Mouse (Mus musculus) embryonic facial prominence, embryonic 15.5 days (tissue): ENCODE measurements around the gene Mgea5. TPM values are rescaled to one million over a fixed set of nuclear protein-coding genes. Genes with fewer than 3 reads are reported as not detected.

ENCODE experiments used
- ATAC-seq: fragments of 200-750 bp; cut with Nextera tagmentation; 2 replicates; pipeline ENCODE4 v1.8.0; 2017; ENCODE audit warnings: low read depth, moderate TSS enrichment; ENCODE audit not compliant: insufficient number of reproducible peaks, low FRiP score, low TSS enrichment
- H3K27ac ChIP-seq: fragments of 300-500 bp; sonication (generic); replicated peaks from 2 replicates; pipeline ENCODE4 v1.5.1; 2015; ENCODE audit warnings: mild to moderate bottlenecking, inconsistent platforms
- H3K27me3 ChIP-seq: fragments of 300-500 bp; sonication (generic); 2 replicates; pipeline ENCODE4 v1.6.1; 2015; ENCODE audit warnings: inconsistent platforms
- H3K36me3 ChIP-seq: fragments of 300-500 bp; sonication (generic); 2 replicates; pipeline ENCODE4 v1.6.1; 2015; ENCODE audit warnings: mild to moderate bottlenecking, inconsistent platforms
- H3K4me1 ChIP-seq: fragments of 300-500 bp; sonication (generic); 2 replicates; pipeline ENCODE4 v1.6.1; 2015; ENCODE audit warnings: inconsistent platforms
- H3K4me2 ChIP-seq: fragments of 300-500 bp; sonication (generic); replicated peaks from 2 replicates; pipeline ENCODE4 v1.6.1; 2015; ENCODE audit warnings: mild to moderate bottlenecking, inconsistent platforms
- H3K4me3 ChIP-seq: fragments of 300-500 bp; sonication (generic); replicated peaks from 2 replicates; pipeline ENCODE4 v1.5.1; 2015; ENCODE audit warnings: mild to moderate bottlenecking, inconsistent platforms
- H3K9ac ChIP-seq: fragments of 300-500 bp; sonication (generic); 2 replicates; pipeline ENCODE4 v1.6.1; 2015; ENCODE audit warnings: inconsistent platforms
- H3K9me3 ChIP-seq: fragments of 300-500 bp; sonication (generic); replicated peaks from 2 replicates; pipeline ENCODE4 v1.6.1; 2016; ENCODE audit warnings: inconsistent platforms
- WGBS: fragments of 180-500 bp; shearing (Covaris S2); methylation state at CpG from one replicate; pipeline ENCODE4 v1.1.7; 2015; 5-methylcytosine and 5-hydroxymethylcytosine counted together
- polyA plus RNA-seq: library from polyadenylated mRNA; unstranded; fragments of >200 nt; fragmentation: Nextera tagmentation; extraction: Ambion mirVana; gene quantifications from 2 replicates; pipeline ENCODE4 v1.2.1, GENCODE M21; 2015

Mgea5 gene
- polyA plus RNA-seq: 53.0 and 55.9 TPM in 2 replicates

DNA sequence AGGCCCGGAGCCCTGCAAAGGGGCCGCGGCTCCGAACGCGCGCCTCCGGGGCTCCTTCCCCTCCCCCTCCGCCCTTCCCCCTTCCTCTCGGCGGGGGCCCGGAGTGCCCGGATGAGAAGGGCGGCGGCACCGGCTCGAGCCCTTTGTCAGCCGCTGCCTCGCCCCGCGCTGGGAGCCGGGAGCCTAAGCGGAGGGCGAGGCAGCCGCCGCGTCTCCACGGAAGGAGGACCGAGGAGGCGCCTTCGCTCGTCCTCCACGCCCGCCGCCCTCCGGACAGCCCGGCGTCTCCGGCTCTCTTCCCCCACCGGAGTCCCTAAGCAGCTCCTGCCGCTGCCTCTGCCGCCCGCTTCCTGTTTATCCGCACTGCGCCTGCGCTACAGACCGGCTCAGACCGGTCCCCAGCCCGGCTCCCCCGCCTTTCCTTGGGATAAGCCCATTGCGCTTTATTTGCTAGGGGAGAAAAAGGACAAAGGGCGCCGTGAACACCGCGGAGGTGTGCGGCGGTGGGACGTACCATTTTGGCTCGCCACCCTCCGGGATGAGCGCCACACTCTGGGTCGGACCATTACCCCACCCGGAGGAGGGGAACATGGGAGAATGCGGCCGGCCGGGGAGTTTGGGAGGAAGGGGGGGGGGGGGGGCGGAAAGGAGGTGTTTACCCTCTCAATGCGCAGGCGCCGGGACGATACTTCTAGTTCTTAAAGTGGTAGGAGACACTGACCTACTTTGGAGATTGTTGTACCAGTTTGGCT, at the start of gene Mgea5:
TSS of gene Mgea5 (minus strand) at position 657 of the 752 bp plus-strand sequence.
- WGBS: under 1% methylated on average over 52 of the region's 71 CpGs
- H3K4me3 ChIP-seq: peak within 1 kb of the TSS; percentile 93
- H3K4me2 ChIP-seq: peak within 1 kb of the TSS; percentile 60
- no peaks in the 10 kb centered on the region for H3K27me3 ChIP-seq
- H3K27ac ChIP-seq: peak within 1 kb of the TSS; percentile 98
- ATAC-seq: peak; percentile 98
- H3K9ac ChIP-seq: peak within 1 kb of the TSS; percentile 100
- H3K4me1 ChIP-seq: peaks cover 24% of the 10 kb centered on the region
- H3K36me3 ChIP-seq: peaks cover 13% of the 10 kb centered on the region; the same call in 1 of the 2 replicates
- no peaks in the 10 kb centered on the region for H3K9me3 ChIP-seq

DNA sequence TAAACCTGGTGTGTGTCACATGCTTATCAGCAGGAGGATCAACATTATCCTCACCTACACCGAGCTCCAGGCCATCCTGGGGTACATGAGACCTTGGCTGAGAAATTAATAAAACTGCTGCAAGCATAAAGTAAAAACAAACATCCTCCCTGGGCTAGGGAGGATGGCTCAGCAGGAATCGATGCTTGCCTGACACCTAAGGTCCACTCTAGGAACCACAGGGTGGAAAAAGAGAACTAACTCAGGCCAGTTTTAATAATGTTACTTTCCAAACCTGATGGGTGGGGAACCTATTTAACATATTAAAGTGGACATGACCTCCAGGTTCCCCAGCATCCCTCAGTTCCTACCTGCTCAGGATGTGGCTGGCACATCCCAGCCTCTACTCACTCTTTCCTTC, 47.0 kb upstream of the Mgea5 start:
- WGBS: 55% methylated on average over 2 of the region's 2 CpGs
- Histone ChIP-seq H3K36me3 (no peaks in the 10 kb centered on the region; the same call in 1 of the 2 replicates), H3K9ac (no peak overlapping the region), H3K4me2 (no peak overlapping the region), H3K9me3 (0 out of 2 replicates have a peak, but pooled peaks cover 4% of the 10 kb centered on the region), H3K4me1 (no peaks in the 10 kb centered on the region), H3K27ac (no peak overlapping the region), H3K4me3 (no peak overlapping the region), H3K27me3 (no peaks in the 10 kb centered on the region)
- no peak for ATAC-seq

DNA sequence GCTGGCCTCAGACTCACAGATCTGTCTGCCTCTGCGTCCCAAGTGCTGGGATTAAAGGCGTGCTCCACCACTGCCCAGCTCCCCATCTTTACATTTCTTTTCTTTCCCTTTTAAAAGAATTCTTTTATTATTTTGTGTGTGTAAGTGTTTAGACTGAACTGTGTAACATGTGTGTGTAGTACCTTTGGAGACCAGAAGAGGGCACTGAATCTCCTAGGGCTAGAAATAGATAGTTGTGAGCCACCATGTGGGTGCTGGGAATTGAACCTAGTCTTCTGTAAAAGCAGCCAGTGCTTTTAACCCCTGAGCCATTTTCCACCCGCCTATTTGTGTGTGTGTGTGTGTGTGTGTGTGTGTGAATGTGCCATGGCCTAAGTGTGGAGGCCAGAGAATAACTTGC, 44.1 kb upstream of the Mgea5 start:
- Histone ChIP-seq H3K27ac (no peak overlapping the region), H3K9me3 (0 out of 2 replicates have a peak, but pooled peaks cover 4% of the 10 kb centered on the region), H3K4me3 (no peak overlapping the region), H3K27me3 (no peaks in the 10 kb centered on the region), H3K4me2 (no peak overlapping the region), H3K36me3 (no peaks in the 10 kb centered on the region; the same call in 1 of the 2 replicates), H3K9ac (no peak overlapping the region), H3K4me1 (no peaks in the 10 kb centered on the region)
- no peak for ATAC-seq
- 92% methylated on average over 3 of the region's 3 CpGs for WGBS

DNA sequence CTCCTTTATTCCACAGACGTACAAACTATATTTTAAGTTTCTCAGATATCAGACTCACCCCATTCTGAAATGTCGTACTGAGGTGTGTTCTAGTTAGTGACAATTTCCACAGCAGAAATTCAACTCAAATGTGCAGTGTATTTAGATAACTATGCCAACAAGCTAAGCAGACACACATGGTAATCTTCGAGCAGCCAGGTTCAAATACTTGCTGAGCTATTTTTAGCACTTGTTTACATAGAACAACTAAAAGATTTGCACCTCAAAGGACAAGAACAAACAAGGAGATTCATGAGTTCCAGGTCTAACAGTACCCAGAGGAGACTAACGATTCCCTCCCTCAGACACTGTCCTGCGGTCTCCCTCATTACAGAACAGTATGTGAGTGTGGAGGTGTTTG, 43.5 kb upstream of the Mgea5 start:
- Histone ChIP-seq H3K9ac (no peak overlapping the region), H3K27me3 (no peaks in the 10 kb centered on the region), H3K4me2 (no peak overlapping the region), H3K4me3 (no peak overlapping the region), H3K36me3 (no peaks in the 10 kb centered on the region; the same call in 1 of the 2 replicates), H3K27ac (no peak overlapping the region), H3K9me3 (0 out of 2 replicates have a peak, but pooled peaks cover 4% of the 10 kb centered on the region), H3K4me1 (0 out of 2 replicates have a peak, but pooled peaks cover under 1% of the 10 kb centered on the region)
- no peak for ATAC-seq
- WGBS: 64% methylated on average over 5 of the region's 5 CpGs

DNA sequence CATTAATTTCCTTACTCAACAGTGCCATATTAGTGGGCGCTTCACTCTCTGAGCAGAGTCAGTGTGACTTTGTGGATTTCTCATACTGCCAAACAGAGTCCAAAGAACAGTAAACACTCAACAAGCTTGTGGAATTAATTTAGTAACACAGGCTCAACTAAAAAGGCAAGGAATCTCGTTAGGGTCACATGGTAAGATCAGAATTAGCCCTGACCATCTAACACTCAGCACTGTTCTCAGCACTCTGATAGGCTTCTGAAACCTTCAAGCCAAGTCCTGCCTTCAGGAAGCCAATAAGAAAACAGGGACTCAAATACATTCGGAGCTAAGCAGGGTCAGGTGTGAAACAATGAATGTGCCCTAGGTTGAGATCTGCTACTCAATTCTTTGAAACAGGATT, 42.5 kb upstream of the Mgea5 start:
- Histone ChIP-seq H3K36me3 (no peaks in the 10 kb centered on the region; the same call in 1 of the 2 replicates), H3K27ac (no peak overlapping the region), H3K9me3 (0 out of 2 replicates have a peak, but pooled peaks cover 4% of the 10 kb centered on the region), H3K4me2 (no peak overlapping the region), H3K27me3 (no peaks in the 10 kb centered on the region), H3K9ac (no peak overlapping the region), H3K4me1 (peaks cover 5% of the 10 kb centered on the region; the same call in 1 of the 2 replicates), H3K4me3 (no peak overlapping the region)
- 75% methylated on average over 3 of the region's 3 CpGs for WGBS
- ATAC-seq: no peak

DNA sequence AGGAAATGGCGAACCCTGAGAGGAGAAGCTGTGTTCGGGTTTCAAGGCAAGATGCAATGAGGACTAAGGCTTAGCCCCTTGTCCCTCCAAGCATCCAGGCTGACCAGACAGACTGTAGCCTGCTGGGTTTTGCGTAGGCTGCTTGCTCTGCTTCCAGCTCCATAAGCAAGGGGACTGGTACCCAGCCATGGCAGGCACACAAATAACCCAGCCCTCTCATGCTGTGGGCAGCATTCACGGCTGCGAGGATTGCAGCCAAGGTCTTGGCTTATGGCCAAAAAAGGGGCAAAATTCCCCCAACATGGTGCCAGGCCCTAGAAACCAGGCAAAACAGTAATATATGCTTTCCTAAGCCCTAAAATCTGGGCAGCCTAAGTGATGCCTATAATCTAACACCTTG, 38.2 kb upstream of the Mgea5 start:
- H3K4me2 ChIP-seq: no peak overlapping the region
- H3K9ac ChIP-seq: no peak overlapping the region
- H3K27me3 ChIP-seq: no peaks in the 10 kb centered on the region
- 60% methylated on average over 5 of the region's 5 CpGs for WGBS
- 0 out of 2 replicates have a peak, but pooled peaks cover 9% of the 10 kb centered on the region for H3K36me3 ChIP-seq
- H3K4me3 ChIP-seq: no peak overlapping the region
- peaks cover 27% of the 10 kb centered on the region for H3K4me1 ChIP-seq
- H3K27ac ChIP-seq: no peak overlapping the region
- ATAC-seq: no peak
- H3K9me3 ChIP-seq: no peaks in the 10 kb centered on the region

DNA sequence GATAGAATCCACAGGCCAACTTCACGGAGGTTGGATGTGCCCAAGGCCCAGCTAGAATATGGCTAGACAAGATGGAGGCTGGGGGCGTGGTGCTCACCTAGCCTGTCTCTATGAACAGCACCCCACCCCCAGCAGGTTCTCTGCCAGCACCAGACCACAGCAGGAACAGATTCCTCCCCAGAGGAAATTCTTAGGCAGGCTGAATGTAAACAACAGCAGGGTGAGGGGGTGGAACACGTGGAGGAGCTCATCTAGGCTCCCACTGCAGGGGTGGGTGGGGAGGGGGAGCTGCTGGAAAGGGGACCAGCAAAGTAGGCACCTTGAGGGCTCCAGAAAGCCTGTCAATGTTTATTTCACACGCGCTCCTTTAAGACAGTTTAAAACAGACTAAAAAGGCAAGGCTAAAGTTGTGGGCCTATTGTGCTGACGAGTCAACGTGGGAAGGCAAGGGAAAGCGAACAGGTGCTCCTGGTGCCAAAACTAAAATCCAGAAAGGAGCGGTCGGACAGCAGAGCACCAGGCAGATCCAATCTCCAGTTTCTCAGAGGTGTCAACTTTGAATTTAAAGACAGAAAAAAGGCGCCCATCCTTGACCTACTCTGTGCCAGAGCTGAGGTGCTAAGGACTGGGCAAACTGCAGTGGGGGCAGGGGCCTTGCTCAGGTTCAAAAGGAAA, 34.3 kb upstream of the Mgea5 start:
- Histone ChIP-seq H3K27ac (no peak overlapping the region), H3K4me3 (no peak overlapping the region), H3K36me3 (0 out of 2 replicates have a peak, but pooled peaks cover 9% of the 10 kb centered on the region), H3K27me3 (no peaks in the 10 kb centered on the region), H3K4me2 (no peak overlapping the region), H3K9me3 (no peaks in the 10 kb centered on the region), H3K9ac (no peak overlapping the region), H3K4me1 (peaks cover 50% of the 10 kb centered on the region)
- WGBS: 50% methylated on average over 11 of the region's 11 CpGs
- ATAC-seq: no peak

DNA sequence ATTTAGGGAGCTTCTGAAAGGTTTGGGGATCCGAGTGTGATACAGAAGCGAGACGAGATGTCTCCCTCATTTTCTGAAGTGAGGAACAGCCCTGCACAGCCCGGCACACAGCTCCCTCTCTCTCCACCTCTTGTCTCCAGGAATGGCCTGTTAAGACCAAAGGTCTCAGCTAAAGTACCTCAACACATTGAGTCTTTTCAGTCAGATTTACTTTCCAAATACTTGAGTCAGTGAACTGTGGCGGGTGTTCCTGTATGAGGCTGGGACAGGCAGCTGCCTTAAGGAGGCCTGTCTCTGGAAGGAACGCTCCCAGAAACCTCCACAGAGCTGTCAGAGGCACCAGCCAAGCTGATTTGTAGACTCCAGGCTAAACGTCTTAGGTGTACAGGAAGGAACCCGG, 33.1 kb upstream of the Mgea5 start:
- H3K9me3 ChIP-seq: no peaks in the 10 kb centered on the region
- ATAC-seq: no peak
- H3K36me3 ChIP-seq: 0 out of 2 replicates have a peak, but pooled peaks cover 9% of the 10 kb centered on the region
- WGBS: 34% methylated on average over 8 of the region's 8 CpGs
- no peak overlapping the region for H3K4me3 ChIP-seq
- peaks cover 6% of the 10 kb centered on the region for H3K27me3 ChIP-seq
- H3K27ac ChIP-seq: 0 out of 2 replicates have a peak overlapping the region, but pooled peaks have one; percentile 22
- H3K4me2 ChIP-seq: no peak overlapping the region
- H3K4me1 ChIP-seq: peaks cover 56% of the 10 kb centered on the region
- no peak overlapping the region for H3K9ac ChIP-seq

DNA sequence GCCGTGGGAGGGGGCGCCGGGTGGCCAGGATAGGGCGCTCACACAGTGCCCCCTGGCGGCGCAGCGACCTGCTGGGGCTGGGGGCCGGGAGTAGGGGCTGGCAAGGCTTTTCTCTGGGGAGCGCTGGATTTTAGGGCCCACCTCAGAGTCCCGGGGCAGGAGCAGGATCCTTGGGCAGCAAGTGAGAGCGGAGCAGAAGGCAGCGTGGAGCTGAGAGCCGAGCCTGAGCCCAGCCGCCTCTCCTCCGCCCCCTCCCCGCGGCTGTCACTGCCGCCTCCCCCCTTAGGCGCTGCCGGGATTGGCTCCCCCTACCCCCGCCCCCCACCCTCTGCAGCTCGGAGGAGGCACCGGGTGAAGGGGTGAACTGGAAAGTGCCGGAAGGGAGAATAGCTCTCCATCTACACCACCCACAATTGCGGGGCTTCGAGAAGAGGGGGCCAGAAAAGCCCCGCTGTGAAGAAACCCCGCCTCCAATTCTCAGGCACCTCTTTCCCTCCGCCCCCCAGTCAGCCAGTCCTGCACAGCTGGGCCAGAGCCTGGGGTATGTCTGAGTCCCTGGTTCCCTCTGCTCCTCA, 32.3 kb upstream of the Mgea5 start, which contains the start of gene Kcnip2:
TSS of gene Kcnip2 (minus strand) at position 231 of the 575 bp plus-strand sequence.
- under 1% methylated on average over 28 of the region's 29 CpGs for WGBS
- H3K4me1 ChIP-seq: peaks cover 57% of the 10 kb centered on the region
- H3K36me3 ChIP-seq: 0 out of 2 replicates have a peak, but pooled peaks cover 9% of the 10 kb centered on the region
- no peaks in the 10 kb centered on the region for H3K9me3 ChIP-seq
- H3K9ac ChIP-seq: no peak within 1 kb of the TSS
- H3K4me3 ChIP-seq: peak within 1 kb of the TSS; percentile 38
- peak within 1 kb of the TSS; percentile 88 for H3K4me2 ChIP-seq
- peaks cover 6% of the 10 kb centered on the region for H3K27me3 ChIP-seq
- peak; percentile 15; the same call in 1 of the 2 replicates for ATAC-seq
- H3K27ac ChIP-seq: 0 out of 2 replicates have a peak within 1 kb of the TSS, but pooled peaks have one; percentile 22

DNA sequence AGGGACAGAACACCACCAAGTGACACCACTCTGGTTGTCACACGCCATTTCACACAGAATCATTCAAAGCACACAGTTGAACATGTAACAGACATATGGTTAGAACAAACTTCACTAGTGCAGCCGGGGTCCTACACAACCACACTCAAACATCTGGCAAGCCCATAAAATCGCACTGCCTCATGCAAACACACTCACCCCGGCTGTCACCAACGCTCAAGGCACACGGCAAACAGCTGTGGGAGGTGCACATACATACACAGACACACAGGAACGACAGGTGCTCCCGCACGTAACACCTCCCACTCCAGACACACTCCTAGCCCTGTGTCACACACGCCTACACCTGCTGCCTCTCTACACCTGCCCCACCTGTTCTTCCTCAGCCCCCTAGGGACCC, 31.5 kb upstream of the Mgea5 start:
- Histone ChIP-seq H3K4me2 (peak overlapping the region; percentile 88), H3K36me3 (0 out of 2 replicates have a peak, but pooled peaks cover 9% of the 10 kb centered on the region), H3K27ac (no peak overlapping the region), H3K27me3 (peaks cover 6% of the 10 kb centered on the region), H3K4me3 (peak overlapping the region; percentile 38), H3K9me3 (no peaks in the 10 kb centered on the region), H3K9ac (no peak overlapping the region), H3K4me1 (peaks cover 57% of the 10 kb centered on the region)
- ATAC-seq: peak; percentile 36; the same call in 1 of the 2 replicates
- 42% methylated on average over 10 of the region's 10 CpGs for WGBS

DNA sequence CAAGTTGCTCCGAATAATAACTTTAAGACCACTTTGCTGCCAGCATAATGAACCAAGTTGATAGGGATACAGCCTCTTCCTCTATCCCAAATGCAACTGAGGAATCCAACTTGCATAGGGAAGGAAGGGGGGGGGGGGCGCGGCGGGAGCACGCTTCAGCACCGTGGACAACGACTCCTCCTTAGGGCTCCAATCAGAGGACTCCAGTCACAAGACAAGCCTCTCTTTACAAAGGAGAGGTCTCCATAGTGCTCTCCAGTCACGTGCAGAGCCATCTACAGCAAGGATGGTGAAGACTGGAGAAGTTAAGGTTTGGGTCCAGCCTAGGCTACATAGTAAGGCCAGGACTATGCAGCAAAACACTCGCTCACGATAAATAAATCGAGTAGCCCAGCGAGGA, 30.2 kb upstream of the Mgea5 start:
- no peak overlapping the region for H3K4me3 ChIP-seq
- H3K9ac ChIP-seq: no peak overlapping the region
- H3K9me3 ChIP-seq: no peaks in the 10 kb centered on the region
- 0 out of 2 replicates have a peak, but pooled peaks cover 3% of the 10 kb centered on the region for H3K36me3 ChIP-seq
- ATAC-seq: peak; percentile 27; the same call in 1 of the 2 replicates
- H3K27ac ChIP-seq: no peak overlapping the region
- peaks cover 53% of the 10 kb centered on the region for H3K4me1 ChIP-seq
- H3K27me3 ChIP-seq: peaks cover 6% of the 10 kb centered on the region
- no peak overlapping the region for H3K4me2 ChIP-seq
- WGBS: 11% methylated on average over 11 of the region's 12 CpGs
